Mouse (Mus musculus) ovary, postnatal 14 days (tissue): ENCODE results near the gene Hal.
"Not testable (repeated sequence)": the region's sequence is repeated elsewhere in the genome, so short reads cannot be mapped to it uniquely, and the experiment has no call there.

Experiments
- DNase-seq: peaks from one replicate; pipeline ENCODE4 v3.0.0; 2022; ENCODE audit warnings: low spot score

Gene Hal

GRCm38 (mm10) chr10:93515927-93516326, 27.4 kb downstream of the Hal start:
- no peak for DNase-seq

GRCm38 (mm10) chr10:93517754-93518153, 29.2 kb downstream of the Hal start:
- DNase-seq, result no peak

- DNase-seq, result no peak
These were observed 29.6 kb downstream of the Hal start for GRCm38 (mm10) chr10:93518186-93518585.

- no peak for DNase-seq
These were observed 30.1 kb downstream of the Hal start for GRCm38 (mm10) chr10:93518620-93519019.

- no peak for DNase-seq
These were observed 30.6 kb downstream of the Hal start for GRCm38 (mm10) chr10:93519159-93519558.

- no peak for DNase-seq
These were observed 31.2 kb downstream of the Hal start for GRCm38 (mm10) chr10:93519756-93520155.

- DNase-seq, result no peak
These were observed 32.4 kb downstream of the Hal start for GRCm38 (mm10) chr10:93520994-93521393.

- DNase-seq, result no peak
These were observed 36.8 kb downstream of the Hal start for GRCm38 (mm10) chr10:93525329-93525728.

GRCm38 (mm10) chr10:93538287-93538686, 49.7 kb downstream of the Hal start:
- DNase-seq, result no peak

- no peak for DNase-seq
These were observed 50.2 kb downstream of the Hal start for GRCm38 (mm10) chr10:93538818-93539217.

- DNase-seq, result peak; percentile 59
These were observed 51.3 kb downstream of the Hal start, which contains the start of gene Amdhd1 for GRCm38 (mm10) chr10:93539775-93540430. Amdhd1 (minus strand) TSS chr10:93540033.

GRCm38 (mm10) chr10:93540431-93541210, 52.1 kb downstream of the Hal start, which contains the start of gene Ccdc38:
Ccdc38 (plus strand) TSS chr10:93540632.
- DNase-seq, result no peak

GRCm38 (mm10) chr10:93541585-93541984, 53.0 kb downstream of the Hal start:
- no peak for DNase-seq

- DNase-seq, result no peak
These were observed 53.8 kb downstream of the Hal start for GRCm38 (mm10) chr10:93542356-93542755.

- no peak for DNase-seq
These were observed 54.6 kb downstream of the Hal start for GRCm38 (mm10) chr10:93543176-93543575.

GRCm38 (mm10) chr10:93544172-93544571, 55.6 kb downstream of the Hal start:
- no peak for DNase-seq

GRCm38 (mm10) chr10:93547741-93548270, 59.2 kb downstream of the Hal start:
- DNase-seq, result no peak

- DNase-seq, result peak; percentile 56
These were observed 60.4 kb downstream of the Hal start for GRCm38 (mm10) chr10:93548991-93549390.

- DNase-seq, result no peak
These were observed 61.3 kb downstream of the Hal start for GRCm38 (mm10) chr10:93549821-93550220.

- no peak for DNase-seq
These were observed 64.0 kb downstream of the Hal start for GRCm38 (mm10) chr10:93552596-93552995.

- not testable (repeated sequence) for DNase-seq
These were observed 69.4 kb downstream of the Hal start for GRCm38 (mm10) chr10:93557971-93558370.

GRCm38 (mm10) chr10:93559786-93560185, 71.2 kb downstream of the Hal start:
- DNase-seq, result no peak

GRCm38 (mm10) chr10:93564518-93565090, 76.0 kb downstream of the Hal start:
- no peak for DNase-seq
